Mouse (Mus musculus): ENCODE measurements at regions not wholly inside any gene's neighbourhood (a gene's known extent, or its start where the extent isn't known, plus 50 kb on each side); places are given as distances from the start of the nearest gene placed in this dataset.

- DNase-seq: no peak
Observed at GRCm38 (mm10) chr17:81180813-81181424, 116.0 kb upstream of the Thumpd2 start.

- no peak for DNase-seq
Observed at GRCm38 (mm10) chr17:81176306-81176705, 111.4 kb upstream of the Thumpd2 start.

GRCm38 (mm10) chr17:81175877-81176276, 111.0 kb upstream of the Thumpd2 start:
- DNase-seq: no peak

GRCm38 (mm10) chr17:81172943-81173342, 108.1 kb upstream of the Thumpd2 start:
- no peak for DNase-seq

GRCm38 (mm10) chr17:81169118-81169517, 104.2 kb upstream of the Thumpd2 start:
- no peak for DNase-seq

- no peak for DNase-seq
Observed at GRCm38 (mm10) chr17:81150730-81151129, 85.8 kb upstream of the Thumpd2 start.

GRCm38 (mm10) chr17:81134702-81135101, 69.8 kb upstream of the Thumpd2 start:
- DNase-seq: no peak

- peak; percentile 40 for DNase-seq
Observed at GRCm38 (mm10) chr17:81133227-81133626, 68.3 kb upstream of the Thumpd2 start.

Data from cerebellum, adult 8-10 months (tissue).